Mouse (Mus musculus) intestine, embryonic 16.5 days (tissue): ENCODE data around the gene Eno1. TPM values are rescaled to one million over a fixed set of nuclear protein-coding genes. Genes with fewer than 3 reads are reported as not detected.

Experiments used
- ATAC-seq: fragments of 200-750 bp; cut with Nextera tagmentation; 2 replicates; pipeline ENCODE4 v1.8.0; 2017; ENCODE audit warnings: moderate TSS enrichment, moderate library complexity
- H3K27ac ChIP-seq: fragments of 300-500 bp; sonication (generic); 2 replicates; pipeline ENCODE4 v1.5.1; 2014; ENCODE audit warnings: mild to moderate bottlenecking, low read length
- H3K27me3 ChIP-seq: fragments of 300-500 bp; sonication (generic); replicated peaks from 2 replicates; pipeline ENCODE4 v1.6.1; 2014; ENCODE audit warnings: low read length, control low read depth, mixed read lengths; ENCODE audit not compliant: control insufficient read depth, insufficient read depth
- H3K36me3 ChIP-seq: fragments of 300-500 bp; sonication (generic); 2 replicates; pipeline ENCODE4 v1.6.1; 2014; ENCODE audit warnings: low read length, control low read depth; ENCODE audit not compliant: control insufficient read depth, insufficient read depth
- H3K4me1 ChIP-seq: fragments of 300-500 bp; sonication (generic); 2 replicates; pipeline ENCODE4 v1.6.1; 2014; ENCODE audit warnings: low read length, control low read depth, mixed read lengths; ENCODE audit not compliant: control insufficient read depth, insufficient read depth
- H3K4me2 ChIP-seq: fragments of 300-500 bp; sonication (generic); 2 replicates; pipeline ENCODE4 v1.6.1; 2014; ENCODE audit warnings: low read depth, low read length, control low read depth
- H3K4me3 ChIP-seq: fragments of 300-500 bp; sonication (generic); 2 replicates; pipeline ENCODE4 v1.5.1; 2014; ENCODE audit warnings: mild to moderate bottlenecking, low read length
- H3K9ac ChIP-seq: fragments of 300-500 bp; sonication (generic); 2 replicates; pipeline ENCODE4 v1.6.1; 2014; ENCODE audit warnings: low read depth, low read length
- H3K9me3 ChIP-seq: fragments of 300-500 bp; sonication (generic); 2 replicates; pipeline ENCODE4 v1.6.1; 2016; ENCODE audit warnings: low read length, control low read depth; ENCODE audit not compliant: control insufficient read depth
- WGBS: fragments of 180-500 bp; shearing (Covaris S2); extraction: QIAGEN DNeasy Blood & Tissue Kit; methylation state at CpG from one replicate; pipeline ENCODE4 v1.1.7; 2014; 5-methylcytosine and 5-hydroxymethylcytosine counted together
- polyA plus RNA-seq: library from polyadenylated mRNA; unstranded; fragments of >200 nt; fragmentation: Nextera tagmentation; extraction: Ambion mirVana; gene quantifications from 2 replicates; pipeline ENCODE4 v1.2.1, GENCODE M21; 2015

Gene Eno1
- polyA plus RNA-seq, 1 experiment from 2014 or later, result 2,067 TPM

GRCm38 (mm10) chr4:150221017-150221640 lies 15.4 kb upstream of the Eno1 start:
- no peaks in the 10 kb centered on the region for H3K36me3 ChIP-seq
- WGBS, result 49% methylated on average over 10 of the region's 10 CpGs
- peak overlapping the region; percentile 84 for H3K27ac ChIP-seq
- H3K4me2 ChIP-seq, result peak overlapping the region; percentile 61
- H3K4me3 ChIP-seq, result peak overlapping the region; percentile 34
- H3K9ac ChIP-seq, result peak overlapping the region; percentile 48
- H3K9me3 ChIP-seq, result no peaks in the 10 kb centered on the region
- peaks cover 7% of the 10 kb centered on the region; the same call in 1 of the 2 replicates for H3K4me1 ChIP-seq
- no peaks in the 10 kb centered on the region for H3K27me3 ChIP-seq
- ATAC-seq, result peak; percentile 81

GRCm38 (mm10) chr4:150223830-150224229 lies 12.7 kb upstream of the Eno1 start:
- no peak overlapping the region for H3K9ac ChIP-seq
- no peaks in the 10 kb centered on the region for H3K9me3 ChIP-seq
- no peak for ATAC-seq
- H3K27ac ChIP-seq, result no peak overlapping the region
- no peak overlapping the region for H3K4me2 ChIP-seq
- H3K36me3 ChIP-seq, result no peaks in the 10 kb centered on the region
- H3K4me1 ChIP-seq, result peaks cover 7% of the 10 kb centered on the region
- H3K4me3 ChIP-seq, result no peak overlapping the region
- 83% methylated on average over 4 of the region's 4 CpGs for WGBS
- H3K27me3 ChIP-seq, result no peaks in the 10 kb centered on the region

- Histone ChIP-seq H3K9me3 (no peaks in the 10 kb centered on the region), H3K36me3 (no peaks in the 10 kb centered on the region), H3K27ac (no peak overlapping the region), H3K4me2 (no peak overlapping the region), H3K4me3 (no peak overlapping the region), H3K9ac (no peak overlapping the region), H3K27me3 (no peaks in the 10 kb centered on the region), H3K4me1 (peaks cover 7% of the 10 kb centered on the region)
- 79% methylated on average over 1 of the region's 1 CpGs for WGBS
- ATAC-seq, result no peak
These were observed 10.8 kb upstream of the Eno1 start for GRCm38 (mm10) chr4:150225700-150226099.

GRCm38 (mm10) chr4:150226818-150227688 lies 9.5 kb upstream of the Eno1 start:
- Histone ChIP-seq H3K4me2 (no peak overlapping the region), H3K9me3 (no peaks in the 10 kb centered on the region), H3K27me3 (no peaks in the 10 kb centered on the region), H3K4me1 (peaks cover 7% of the 10 kb centered on the region), H3K9ac (no peak overlapping the region), H3K36me3 (no peaks in the 10 kb centered on the region), H3K27ac (no peak overlapping the region), H3K4me3 (no peak overlapping the region)
- no peak for ATAC-seq
- 54% methylated on average over 7 of the region's 7 CpGs for WGBS

DNA sequence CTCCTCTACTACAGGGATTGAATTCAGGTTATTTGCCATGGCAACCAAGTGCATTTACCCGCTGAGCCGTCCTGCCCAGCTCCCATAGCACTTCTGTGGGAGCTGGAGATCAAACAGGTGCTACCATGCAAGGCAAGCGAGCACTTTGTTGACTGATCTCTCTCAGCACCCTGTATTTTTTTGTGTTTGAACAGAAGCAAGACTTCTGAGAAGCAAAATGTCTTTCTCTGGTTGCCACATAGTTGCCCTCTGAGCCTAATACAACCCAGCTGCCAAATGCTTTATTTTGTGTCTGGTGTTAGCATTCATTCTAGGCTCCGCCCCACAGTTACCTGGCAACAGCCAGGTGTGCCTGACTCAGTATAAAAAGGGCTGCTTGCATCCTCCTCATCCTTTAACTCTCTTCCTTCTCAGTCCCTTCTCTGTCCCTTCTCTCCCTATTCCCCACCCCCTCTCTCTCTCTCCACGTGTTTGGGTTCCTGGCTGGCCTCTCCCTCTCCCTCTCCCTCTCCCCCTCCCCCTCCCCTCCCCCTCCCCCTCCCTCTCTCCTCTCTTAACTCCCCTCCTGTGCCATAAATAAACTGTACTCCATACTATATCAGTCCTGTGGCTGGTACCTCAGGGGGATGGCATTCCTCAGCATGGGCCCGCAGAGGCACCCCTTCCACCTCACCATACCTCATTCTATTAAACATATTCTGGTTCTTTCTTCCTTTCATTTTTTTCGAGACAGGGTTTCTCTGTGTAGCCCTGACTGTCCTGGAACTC lies 7.8 kb upstream of the Eno1 start:
- no peak overlapping the region for H3K4me2 ChIP-seq
- H3K4me1 ChIP-seq, result peaks cover 7% of the 10 kb centered on the region
- no peak overlapping the region for H3K4me3 ChIP-seq
- no peak overlapping the region for H3K9ac ChIP-seq
- no peaks in the 10 kb centered on the region for H3K9me3 ChIP-seq
- H3K27me3 ChIP-seq, result no peaks in the 10 kb centered on the region
- ATAC-seq, result no peak
- H3K36me3 ChIP-seq, result no peaks in the 10 kb centered on the region
- no peak overlapping the region for H3K27ac ChIP-seq
- WGBS, result 42% methylated on average over 7 of the region's 7 CpGs

GRCm38 (mm10) chr4:150229747-150230390 lies 6.7 kb upstream of the Eno1 start:
- no peak overlapping the region for H3K4me3 ChIP-seq
- ATAC-seq, result no peak
- no peaks in the 10 kb centered on the region for H3K27me3 ChIP-seq
- no peaks in the 10 kb centered on the region for H3K9me3 ChIP-seq
- no peak overlapping the region for H3K9ac ChIP-seq
- H3K4me2 ChIP-seq, result no peak overlapping the region
- no peaks in the 10 kb centered on the region for H3K36me3 ChIP-seq
- 52% methylated on average over 7 of the region's 15 CpGs for WGBS
- peaks cover 7% of the 10 kb centered on the region for H3K4me1 ChIP-seq
- H3K27ac ChIP-seq, result no peak overlapping the region

DNA sequence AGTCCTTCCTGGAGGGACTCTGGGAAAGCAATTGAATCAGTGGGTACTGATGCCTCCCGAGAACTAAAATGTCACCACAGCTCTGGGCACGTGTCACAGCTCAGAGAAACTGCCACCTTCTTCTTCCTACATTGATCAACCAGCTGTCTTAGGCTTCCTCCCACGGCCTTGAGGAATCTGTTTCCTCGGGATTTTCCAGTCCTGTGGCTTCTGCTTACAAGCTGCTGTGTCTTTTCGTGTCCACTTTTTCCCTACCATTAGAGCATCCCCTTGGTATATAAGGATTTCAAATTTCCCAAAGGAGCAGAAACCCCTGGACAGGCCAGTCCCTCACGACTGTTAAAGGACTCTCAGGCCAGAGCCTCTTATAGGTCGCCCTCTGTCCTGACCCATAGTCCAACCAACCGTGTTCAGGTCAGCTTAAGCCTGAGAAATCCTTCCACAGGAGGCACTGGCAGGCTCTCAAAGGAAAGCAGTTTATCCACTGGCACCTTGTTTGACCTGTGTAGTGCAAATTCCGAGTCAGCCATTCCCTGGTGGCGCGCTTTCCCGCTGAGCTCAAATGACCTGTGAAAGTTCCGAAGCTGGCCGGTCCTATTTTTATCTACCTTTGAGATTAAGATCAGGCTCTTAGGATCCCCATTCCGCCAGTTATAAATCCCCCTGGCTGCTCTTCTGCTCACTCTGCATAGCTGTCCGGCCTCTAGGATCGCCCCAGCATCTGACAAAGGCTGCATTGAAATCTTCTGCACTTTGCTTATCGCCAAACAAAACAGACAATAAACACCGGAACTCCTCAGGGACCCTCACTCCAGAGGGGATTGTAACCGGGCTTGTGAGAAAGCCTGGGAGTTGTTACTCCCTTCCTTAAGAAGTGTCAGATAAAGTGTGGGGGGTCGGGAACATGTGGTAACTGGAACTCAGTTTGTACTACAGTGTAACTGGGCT lies 5.8 kb upstream of the Eno1 start:
- no peak for ATAC-seq
- no peaks in the 10 kb centered on the region for H3K9me3 ChIP-seq
- H3K27me3 ChIP-seq, result no peaks in the 10 kb centered on the region
- no peak overlapping the region for H3K4me3 ChIP-seq
- peaks cover 7% of the 10 kb centered on the region for H3K4me1 ChIP-seq
- H3K27ac ChIP-seq, result no peak overlapping the region
- H3K36me3 ChIP-seq, result no peaks in the 10 kb centered on the region
- H3K4me2 ChIP-seq, result no peak overlapping the region
- 36% methylated on average over 21 of the region's 21 CpGs for WGBS
- H3K9ac ChIP-seq, result no peak overlapping the region

- Histone ChIP-seq H3K9me3 (no peaks in the 10 kb centered on the region), H3K27ac (no peak overlapping the region), H3K4me3 (no peak overlapping the region), H3K4me2 (no peak overlapping the region), H3K9ac (no peak overlapping the region), H3K36me3 (no peaks in the 10 kb centered on the region), H3K27me3 (no peaks in the 10 kb centered on the region), H3K4me1 (peaks cover 7% of the 10 kb centered on the region)
- 55% methylated on average over 8 of the region's 8 CpGs for WGBS
- ATAC-seq, result no peak
These were observed 4.7 kb upstream of the Eno1 start for GRCm38 (mm10) chr4:150231871-150232270.
